Mouse (Mus musculus): Measurements from ENCODE around the gene Rasip1.

Gene Rasip1

DNA sequence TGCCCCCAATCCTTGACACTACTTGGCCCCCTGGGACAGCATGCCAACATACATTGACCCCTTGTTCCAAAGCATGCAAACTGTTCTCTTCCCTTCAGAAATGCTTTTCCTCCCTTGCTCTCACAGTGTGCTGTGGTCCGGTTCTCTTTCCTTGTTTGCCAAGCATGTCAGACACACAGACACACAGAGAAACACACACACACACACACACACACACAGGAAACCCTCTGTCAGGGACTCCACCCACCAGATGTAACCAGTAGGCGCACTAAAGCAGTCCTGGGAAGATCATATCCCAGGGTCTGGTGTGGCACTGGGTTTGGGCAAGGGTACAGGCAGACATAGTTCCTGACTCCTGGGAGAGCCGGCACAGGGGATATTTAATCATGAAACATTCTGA lies 59.6 kb downstream of the Rasip1 start:
- DNase-seq (ENCODE audit: low spot score) = no peak
